Mouse (Mus musculus) small intestine, adult 2 months (tissue): ENCODE measurements around the gene Fam193a. TPM values are rescaled to one million over a fixed set of nuclear protein-coding genes. Genes with fewer than 3 reads are reported as not detected.

Source experiments
- H3K27ac ChIP-seq: fragments of 200-500 bp; 2 replicates; pipeline ENCODE4 v1.5.1; 2012; ENCODE audit warnings: low read depth, low read length, control low read depth, inconsistent platforms; ENCODE audit not compliant: insufficient read depth
- H3K27me3 ChIP-seq: fragments of 200-500 bp; 2 replicates; pipeline ENCODE4 v1.6.1; 2012; ENCODE audit warnings: mild to moderate bottlenecking, moderate library complexity, low read length, inconsistent platforms; ENCODE audit not compliant: control insufficient read depth, insufficient read depth
- H3K36me3 ChIP-seq: fragments of 200-500 bp; 2 replicates; pipeline ENCODE4 v1.6.1; 2012; ENCODE audit warnings: mild to moderate bottlenecking, low read length, control low read depth, inconsistent platforms; ENCODE audit not compliant: control insufficient read depth, insufficient read depth
- H3K4me1 ChIP-seq: fragments of 200-500 bp; 2 replicates; pipeline ENCODE4 v1.6.1; 2012; ENCODE audit warnings: low read length, inconsistent platforms, mixed read lengths; ENCODE audit not compliant: control insufficient read depth, insufficient read depth, insufficient read length
- H3K4me3 ChIP-seq: fragments of 200-500 bp; 2 replicates; pipeline ENCODE4 v1.5.1; 2012; ENCODE audit warnings: low read depth, mild to moderate bottlenecking, control low read depth, inconsistent platforms, low read length, moderate library complexity
- CTCF ChIP-seq: fragments of 200-500 bp; IDR thresholded peaks from 2 replicates; pipeline ENCODE4 v1.5.1; 2012; ENCODE audit warnings: low read depth, mild to moderate bottlenecking, control low read depth, inconsistent platforms, low read length, moderate library complexity, mixed read lengths; ENCODE audit not compliant: insufficient replicate concordance, insufficient read length; ENCODE audit errors: extremely low read depth
- POLR2A ChIP-seq: fragments of 200-500 bp; IDR thresholded peaks from 2 replicates; pipeline ENCODE4 v1.6.1; 2012; ENCODE audit warnings: low read depth, mild to moderate bottlenecking, control low read depth, inconsistent platforms, low read length, moderate library complexity
- WGBS: fragments of 180-500 bp; shearing (Covaris S2); methylation state at CpG from one replicate; pipeline ENCODE4 v1.1.7; 2018; 5-methylcytosine and 5-hydroxymethylcytosine counted together
- polyA plus RNA-seq: library from polyadenylated mRNA; depleted of rRNA; stranded (reverse); fragments of >200 nt; gene quantifications from 2 replicates; pipeline ENCODE4 v1.2.3, GENCODE M21; 2012

Fam193a gene
- polyA plus RNA-seq, 1 experiment, result 30.9 TPM

- Histone ChIP-seq H3K36me3 (no peaks in the 10 kb centered on the region), H3K4me3 (no peak overlapping the region), H3K4me1 (peaks cover 6% of the 10 kb centered on the region), H3K27me3 (no peaks in the 10 kb centered on the region), H3K27ac (peak overlapping the region; percentile 76)
- TF ChIP-seq POLR2A (no peak), CTCF (no peak)
- WGBS, result 76% methylated on average over 11 of the region's 11 CpGs
Observed at GRCm38 (mm10) chr5:34520458-34521209, 150.9 kb downstream of the Fam193a start.

GRCm38 (mm10) chr5:34521337-34521736 is 151.6 kb downstream of the Fam193a start:
- peak overlapping the region; percentile 76 for H3K27ac ChIP-seq
- H3K4me3 ChIP-seq, result no peak overlapping the region
- 77% methylated on average over 3 of the region's 3 CpGs for WGBS
- TF ChIP-seq POLR2A (no peak), CTCF (no peak)
- no peaks in the 10 kb centered on the region for H3K36me3 ChIP-seq
- H3K27me3 ChIP-seq, result no peaks in the 10 kb centered on the region
- H3K4me1 ChIP-seq, result peaks cover 6% of the 10 kb centered on the region

GRCm38 (mm10) chr5:34523958-34524485 is 154.3 kb downstream of the Fam193a start:
- no peak for TF ChIP-seq POLR2A
- WGBS, result 58% methylated on average over 4 of the region's 4 CpGs
- Histone ChIP-seq H3K4me3 (no peak overlapping the region), H3K27me3 (no peaks in the 10 kb centered on the region), H3K27ac (0 out of 2 replicates have a peak overlapping the region, but pooled peaks have one; percentile 16), H3K36me3 (no peaks in the 10 kb centered on the region), H3K4me1 (peaks cover 27% of the 10 kb centered on the region)

GRCm38 (mm10) chr5:34524511-34524910 is 154.8 kb downstream of the Fam193a start:
- no peaks in the 10 kb centered on the region for H3K36me3 ChIP-seq
- H3K27me3 ChIP-seq, result no peaks in the 10 kb centered on the region
- TF ChIP-seq POLR2A, result no peak
- TF ChIP-seq CTCF, result no peak
- 0 out of 2 replicates have a peak overlapping the region, but pooled peaks have one; percentile 16 for H3K27ac ChIP-seq
- H3K4me3 ChIP-seq, result no peak overlapping the region
- peaks cover 30% of the 10 kb centered on the region for H3K4me1 ChIP-seq

- Histone ChIP-seq H3K27ac (peak within 1 kb of the TSS; percentile 17), H3K4me1 (peaks cover 40% of the 10 kb centered on the region), H3K27me3 (no peaks in the 10 kb centered on the region), H3K36me3 (no peaks in the 10 kb centered on the region), H3K4me3 (peak within 1 kb of the TSS; percentile 76)
- TF ChIP-seq POLR2A (peak; percentile 86; the same call in 1 of the 2 replicates), CTCF (no peak)
- 3% methylated on average over 38 of the region's 38 CpGs for WGBS
Observed at GRCm38 (mm10) chr5:34525663-34526476, 156.1 kb downstream of the Fam193a start, which contains the start of gene Sh3bp2. Gene Sh3bp2 (plus strand): TSS chr5:34525838.

GRCm38 (mm10) chr5:34526477-34526775 is 156.7 kb downstream of the Fam193a start:
- Histone ChIP-seq H3K36me3 (no peaks in the 10 kb centered on the region), H3K4me3 (peak overlapping the region; percentile 76), H3K27me3 (no peaks in the 10 kb centered on the region), H3K27ac (no peak overlapping the region), H3K4me1 (peaks cover 42% of the 10 kb centered on the region)
- TF ChIP-seq POLR2A (no peak), CTCF (peak; percentile 17; the same call in 1 of the 2 replicates)
- 82% methylated on average over 5 of the region's 5 CpGs for WGBS

- TF ChIP-seq POLR2A, result no peak
- TF ChIP-seq CTCF, result no peak
- H3K27ac ChIP-seq, result no peak overlapping the region
- no peak overlapping the region for H3K4me3 ChIP-seq
- no peaks in the 10 kb centered on the region for H3K36me3 ChIP-seq
- H3K27me3 ChIP-seq, result no peaks in the 10 kb centered on the region
- 95% methylated on average over 2 of the region's 2 CpGs for WGBS
- peaks cover 40% of the 10 kb centered on the region for H3K4me1 ChIP-seq
Observed at GRCm38 (mm10) chr5:34527352-34527751, 157.6 kb downstream of the Fam193a start.
